Mouse (Mus musculus) myocyte (in vitro differentiated cells): ENCODE measurements around the gene Maz.
A peak's percentile ranks its signal among the peaks of the same experiment; 100 is the strongest.

Source experiments
- E2F4 ChIP-seq: IDR thresholded peaks from one replicate; pipeline ENCODE4 v1.6.1; 2011; ENCODE audit warnings: mild to moderate bottlenecking, control low read depth, moderate library complexity; ENCODE audit not compliant: insufficient read depth
- MAX ChIP-seq: IDR thresholded peaks from one replicate; pipeline ENCODE4 v1.6.1; 2011; ENCODE audit warnings: low read depth, mild to moderate bottlenecking, control low read depth
- MYOD1 ChIP-seq, 3 experiments: IDR thresholded peaks; one replicate each; pipeline ENCODE4 v1.6.1; 2011; ENCODE audit warnings: control low read depth in 2 of 3, low read depth in 2 of 3, mild to moderate bottlenecking in 2 of 3, moderate library complexity in 1 of 3; ENCODE audit not compliant: insufficient read length in 2 of 3, control insufficient read depth in 1 of 3
- POLR2A ChIP-seq: IDR thresholded peaks from one replicate; pipeline ENCODE4 v1.6.1; 2011; ENCODE audit warnings: low read depth, mild to moderate bottlenecking, control low read depth, moderate library complexity; ENCODE audit not compliant: insufficient read length
- POLR2AphosphoS2 ChIP-seq: IDR thresholded peaks from one replicate; pipeline ENCODE4 v1.6.1; 2011; ENCODE audit warnings: low read depth, control low read depth; ENCODE audit not compliant: insufficient read length
- REST ChIP-seq: IDR thresholded peaks from one replicate; pipeline ENCODE4 v1.6.1; 2011; ENCODE audit warnings: mild to moderate bottlenecking, control low read depth, moderate library complexity; ENCODE audit not compliant: insufficient read depth, insufficient read length
- SRF ChIP-seq: IDR thresholded peaks from one replicate; pipeline ENCODE4 v1.6.1; 2011; ENCODE audit warnings: low read depth; ENCODE audit not compliant: control insufficient read depth, insufficient read length
- TCF12 ChIP-seq: IDR thresholded peaks from one replicate; pipeline ENCODE4 v1.6.1; 2011; ENCODE audit warnings: mild to moderate bottlenecking, control low read depth; ENCODE audit not compliant: poor library complexity, insufficient read depth, severe bottlenecking
- USF1 ChIP-seq: IDR thresholded peaks from one replicate; pipeline ENCODE4 v1.6.1; 2011; ENCODE audit warnings: low read depth, mild to moderate bottlenecking, control low read depth, moderate library complexity

DNA sequence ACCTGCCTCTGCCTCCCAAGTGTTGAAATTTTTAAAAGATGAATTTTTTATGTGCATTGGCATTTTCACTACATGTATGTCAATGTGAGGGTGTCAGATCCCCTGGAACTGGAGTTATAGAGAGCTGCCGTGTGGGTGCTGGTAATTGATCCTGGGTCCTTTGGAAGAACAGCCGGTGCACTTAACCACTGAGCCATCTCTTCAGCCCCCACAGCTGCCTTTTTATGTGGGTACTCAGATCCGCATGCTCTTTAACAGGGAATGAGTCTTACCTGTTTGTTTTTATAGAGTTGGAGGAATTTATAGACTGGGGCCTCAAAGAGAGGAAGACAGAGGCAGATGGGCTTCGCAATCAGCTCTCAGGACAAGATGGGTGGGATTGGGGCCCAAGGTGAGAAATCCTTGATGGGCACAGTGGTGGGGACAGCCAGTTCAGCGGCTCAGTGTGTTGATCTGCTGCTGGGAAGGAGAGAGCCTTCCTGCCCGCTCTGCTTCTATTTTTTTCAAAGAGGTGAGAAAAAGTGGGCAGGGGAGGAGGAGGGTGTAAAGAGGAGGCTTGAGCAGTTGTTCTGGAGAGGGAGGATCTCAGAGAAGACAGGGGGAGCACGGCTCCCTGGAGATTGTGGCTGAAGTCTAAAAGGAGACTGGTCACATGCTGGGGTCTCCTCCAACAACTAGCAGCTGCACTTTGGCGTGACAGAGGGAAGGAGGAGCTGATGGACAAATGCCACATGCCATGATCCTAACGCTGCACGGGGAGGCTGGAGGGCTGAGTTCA lies 42.0 kb downstream of the Maz start:
- TF ChIP-seq TCF12 (peak; percentile 23), SRF (no peak), USF1 (peak; percentile 66), MAX (no peak), E2F4 (no peak), POLR2A (no peak), REST (no peak), POLR2AphosphoS2 (peak; percentile 61), MYOD1 (IDR thresholded peaks at IDR 0.05; ENCODE audit: control insufficient read depth in 1 of 3, insufficient read length in 2 of 3, low read depth in 2 of 3) (peak; percentile 13 to 89 (median 67))
